In genomic region chr16:85152457-85152856, GRCm38 (mm10) we compare ENCODE assay signal across 18 mouse cellular contexts. TPM values are rescaled to one million over a fixed set of nuclear protein-coding genes. Genes with fewer than 3 reads are reported as not detected.
DNase-seq lines count a peak whose midpoint lies in the region; ATAC-seq and TF ChIP-seq lines count a peak whose summit lies in the region.
"Had no signal": no experiment of that assay in that cellular context is flagged by ENCODE, and none has a peak within 500 bp of the region (broad histone marks: within the 10 kb centered on the region; RNA-seq: fewer than 3 reads in every experiment).

No protein-coding gene starts in this region.

- peak overlapping the region; percentile 77; the same call in 1 of the 2 replicates for H3K27ac ChIP-seq in gastrocnemius, adult 2 months
- peak overlapping the region; percentile 80 for H3K27ac ChIP-seq in kidney, embryonic 15.5 days
- peak overlapping the region; percentile 92 for H3K27ac ChIP-seq in CH12.LX (ENCODE audit: insufficient read depth, low read depth)
- H3K27ac ChIP-seq: limb, embryonic 12.5 days; liver, embryonic 15.5 days had no signal

- TF ChIP-seq CTCF in gastrocnemius, adult 2 months (IDR thresholded peaks at IDR 0.05), result no peak
- no peak for TF ChIP-seq CTCF in CH12.LX (conservative IDR thresholded peaks at IDR 0.05 in 1 of 2, IDR thresholded peaks at IDR 0.05 in 1 of 2; ENCODE audit: low read depth in 2 of 2, low read length in 2 of 2)

- no peak overlapping the region for H3K4me3 ChIP-seq in gastrocnemius, adult 2 months
- no peak overlapping the region for H3K4me3 ChIP-seq in kidney, embryonic 15.5 days (replicated peaks)
- peak overlapping the region; percentile 41 to 70 (median 43) for H3K4me3 ChIP-seq in CH12.LX (replicated peaks in 1 of 3; ENCODE audit: low read depth in 2 of 3, low read length in 2 of 3, poor library complexity in 1 of 3)
- H3K4me3 ChIP-seq: forebrain, embryonic 10.5 days; limb, embryonic 12.5 days; liver, embryonic 15.5 days had no signal

- H3K9ac ChIP-seq in kidney, embryonic 15.5 days, result no peak overlapping the region
- peak overlapping the region; percentile 99 for H3K9ac ChIP-seq in CH12.LX (ENCODE audit: insufficient read depth, low read depth)
- H3K9ac ChIP-seq: limb, embryonic 12.5 days; liver, embryonic 15.5 days had no signal

- no peak for DNase-seq in gastrocnemius, adult 2 months
- no peak for DNase-seq in gastrocnemius, postnatal 25 days
- no peak for DNase-seq in kidney, postnatal 25 days
- peak; percentile 62 for DNase-seq in CH12.LX (ENCODE audit: extremely low read depth)
- DNase-seq in natural killer cell, adult 2 months (ENCODE audit: low spot score in 2 of 2), result no peak
- no peak for DNase-seq in adrenal gland, postnatal 10 days
- DNase-seq: adrenal gland, adult 8-10 months; heart, postnatal 36 days; lung, postnatal 36 days; midbrain, embryonic 14.5 days; spleen, adult 18-20 months; thymus, adult 2 months had no signal

- no peak for ATAC-seq in kidney, embryonic 15.5 days (replicated peaks; ENCODE audit: low FRiP score)
- peak; percentile 84 for ATAC-seq in granulocyte monocyte progenitor cell, adult 5-6 weeks (replicated peaks; ENCODE audit: poor library complexity, severe bottlenecking)
- ATAC-seq: hindbrain, postnatal 0 days had no signal

- no peaks in the 10 kb centered on the region for H3K27me3 ChIP-seq in kidney, embryonic 15.5 days
- H3K27me3 ChIP-seq in CH12.LX (replicated peaks), result no peaks in the 10 kb centered on the region
- H3K27me3 ChIP-seq: limb, embryonic 12.5 days; liver, embryonic 15.5 days had no signal

- peaks cover 71% of the 10 kb centered on the region for H3K4me1 ChIP-seq in kidney, embryonic 15.5 days
- peaks cover 9 to 58% of the 10 kb centered on the region in 2 experiments for H3K4me1 ChIP-seq in CH12.LX (ENCODE audit: control insufficient read depth in 1 of 2, insufficient read depth in 2 of 2)

- 0 out of 2 replicates have a peak, but pooled peaks have one; percentile 21 for TF ChIP-seq POLR2A in CH12.LX (IDR thresholded peaks at IDR 0.05; ENCODE audit: low read depth, low read length)

- H3K4me2 ChIP-seq in kidney, embryonic 15.5 days, result no peak overlapping the region
- H3K4me2 ChIP-seq in CH12.LX (ENCODE audit: insufficient read depth, low read depth, poor library complexity, severe bottlenecking), result peak overlapping the region; percentile 85
- H3K4me2 ChIP-seq: limb, embryonic 12.5 days; liver, embryonic 15.5 days had no signal

- H3K9me3 ChIP-seq in kidney, embryonic 15.5 days (replicated peaks), result no peaks in the 10 kb centered on the region
- peaks cover 2% of the 10 kb centered on the region for H3K9me3 ChIP-seq in CH12.LX (replicated peaks; ENCODE audit: low read length)
- H3K9me3 ChIP-seq: limb, embryonic 12.5 days; liver, embryonic 15.5 days had no signal

- H3K36me3 ChIP-seq in kidney, embryonic 15.5 days, result no peaks in the 10 kb centered on the region; the same call in 1 of the 2 replicates
- peaks cover 26 to 54% of the 10 kb centered on the region in 2 experiments for H3K36me3 ChIP-seq in CH12.LX (replicated peaks in 1 of 2; ENCODE audit: control insufficient read depth in 1 of 2, insufficient read depth in 1 of 2, low read length in 1 of 2)
- H3K36me3 ChIP-seq: liver, embryonic 15.5 days had no signal

- peaks cover 62% of the 10 kb centered on the region for H3K79me2 ChIP-seq in CH12.LX (replicated peaks; ENCODE audit: control insufficient read depth, extremely low read depth, insufficient read depth, poor library complexity, severe bottlenecking)

- no peak; the same call in 1 of the 2 replicates for TF ChIP-seq RAD21 in CH12.LX (IDR thresholded peaks at IDR 0.05; ENCODE audit: low read depth, low read length)

- dilution Hi-C loops in CH12.LX (cut with MboI; ENCODE audit: extremely low pct_ligation_motif_present, extremely low pct_unique_long_range_greater_than_20kb, low sequenced_read_pairs), result no loop called here

- TF ChIP-seq EP300 in CH12.LX (IDR thresholded peaks at IDR 0.05; ENCODE audit: low read length), result peak; percentile 96

- 70% methylated on average over 8 of the region's 8 CpGs for WGBS in kidney, embryonic 15.5 days

- intact Hi-C loops in gastrocnemius, adult 2 months (cut with DNase I), result no loop called here

- in situ Hi-C loops in CH12.LX (cut with MboI; ENCODE audit: low pct_ligation_motif_present, low pct_unique_long_range_greater_than_20kb, low sequenced_read_pairs), result no loop called here

TF ChIP-seq in CH12.LX, 34 proteins besides CTCF, POLR2A, EP300 and RAD21:
- TF ChIP-seq RCOR1 (conservative IDR thresholded peaks at IDR 0.05; ENCODE audit: low read depth, low read length) (peak; percentile 87), MEF2A (IDR thresholded peaks at IDR 0.05; ENCODE audit: borderline replicate concordance, low read depth, low read length) (peak; percentile 78; the same call in 1 of the 2 replicates), ZMIZ1 (IDR thresholded peaks at IDR 0.05; ENCODE audit: low read depth, low read length) (no peak; the same call in 1 of the 2 replicates), ZNF384 (IDR thresholded peaks at IDR 0.05; ENCODE audit: low read depth, low read length) (peak; percentile 99), JUND (conservative IDR thresholded peaks at IDR 0.05; ENCODE audit: low read depth, low read length) (peak; percentile 91), CHD2 (IDR thresholded peaks at IDR 0.05; ENCODE audit: low read length) (peak; percentile 76), SIN3A (IDR thresholded peaks at IDR 0.05; ENCODE audit: low read length) (peak; percentile 64), MAFK (IDR thresholded peaks at IDR 0.05; ENCODE audit: insufficient replicate concordance, low read length) (peak; percentile 70), JUN (IDR thresholded peaks at IDR 0.05; ENCODE audit: insufficient read depth, low read depth, low read length) (peak; percentile 78), HCFC1 (IDR thresholded peaks at IDR 0.05; ENCODE audit: low read depth, low read length) (peak; percentile 42; the same call in 1 of the 2 replicates), MAZ (IDR thresholded peaks at IDR 0.05; ENCODE audit: low read depth, low read length) (peak; percentile 57; the same call in 1 of the 2 replicates), MXI1 (IDR thresholded peaks at IDR 0.05; ENCODE audit: low read depth, low read length) (no peak; the same call in 1 of the 2 replicates), BHLHE40 (IDR thresholded peaks at IDR 0.05; ENCODE audit: low read depth, low read length) (peak; percentile 62; the same call in 1 of the 2 replicates), ZC3H11A (IDR thresholded peaks at IDR 0.05; ENCODE audit: low read depth, low read length) (no peak), CHD1 (IDR thresholded peaks at IDR 0.05; ENCODE audit: low read depth, low read length) (peak; percentile 78; the same call in 1 of the 2 replicates), UBTF (IDR thresholded peaks at IDR 0.05; ENCODE audit: low read depth, low read length) (no peak), GABPA (IDR thresholded peaks at IDR 0.05; ENCODE audit: insufficient replicate concordance, low read depth, low read length) (no peak), KAT2A (IDR thresholded peaks at IDR 0.05; ENCODE audit: insufficient replicate concordance, low read length) (0 out of 2 replicates have a peak, but pooled peaks have one; percentile 28), IRF4 (IDR thresholded peaks at IDR 0.05; ENCODE audit: low read depth, low read length) (peak; percentile 98), MAX (IDR thresholded peaks at IDR 0.05; ENCODE audit: low read length) (peak; percentile 56; the same call in 1 of the 2 replicates), TCF12 (IDR thresholded peaks at IDR 0.05; ENCODE audit: low read depth, low read length) (peak; percentile 84), SMC3 (IDR thresholded peaks at IDR 0.05; ENCODE audit: low read depth, low read length) (0 out of 2 replicates have a peak, but pooled peaks have one; percentile 7), ETS1 (conservative IDR thresholded peaks at IDR 0.05; ENCODE audit: low read depth, low read length) (peak; percentile 90), ELF1 (IDR thresholded peaks at IDR 0.05; ENCODE audit: low read depth, low read length) (peak; percentile 57; the same call in 1 of the 2 replicates), POLR2AphosphoS2 (IDR thresholded peaks at IDR 0.05; ENCODE audit: low read depth, low read length) (no peak)

RNA-seq across cellular contexts. Expression of gene App, which starts 21.1 kb away (rescaled TPM):
- 100 to 1,000 TPM in 1 of 2 experiments, 10 to 100 TPM in 1; 66.5 to 103 TPM for total RNA-seq in gastrocnemius, adult 2 months (2021)
- 10 to 100 TPM; 80.3 to 84.8 TPM for total RNA-seq in gastrocnemius, postnatal 25 days (2021)
- 269 and 292 TPM in 2 replicates for polyA plus RNA-seq in kidney, embryonic 15.5 days (2015; fragmentation: Nextera tagmentation; extraction: Ambion mirVana)
- total RNA-seq in CH12.LX (2012; rRNA removed), result 54.1 and 99.2 TPM in 2 replicates
- total RNA-seq in CH12.LX (2014; rRNA removed), result 31.1 and 35.5 TPM in 2 replicates
- polyA plus RNA-seq in CH12.LX (2012; ENCODE audit: insufficient read length, low read depth), result 81.4 and 84.1 TPM in 2 replicates
- total RNA-seq in granulocyte monocyte progenitor cell, adult 5-6 weeks (2014; fragmentation: Nextera tagmentation), result 47.2 and 63.2 TPM in 2 replicates
- 119 and 121 TPM in 2 replicates for total RNA-seq in granulocyte monocyte progenitor cell, adult 5-6 weeks (2017)
- total RNA-seq in adrenal gland, postnatal 10 days (2021), result 100 to 1,000 TPM; 290 to 292 TPM

Comparison
In these comparisons a context has a peak if more than half of its experiments do, and no peak if none do; other contexts are left out.
1. H3K4me3 ChIP-seq: peak in CH12.LX (3 of 3); none in gastrocnemius, adult 2 months (single experiment) and kidney, embryonic 15.5 days (single experiment).
2. Peak in every context shown above with its lines, with median percentiles within 50 percentile points of each other: H3K27ac ChIP-seq.